Mouse (Mus musculus) heart, adult 18-20 months (tissue): ENCODE results near the gene Gm3238. TPM values are rescaled to one million over a fixed set of nuclear protein-coding genes. Genes with fewer than 3 reads are reported as not detected.
"Not testable (repeated sequence)": the region's sequence is repeated elsewhere in the genome, so short reads cannot be mapped to it uniquely, and the experiment has no call there.

Source experiments
- DNase-seq, 2 experiments: peaks; one replicate each; pipeline ENCODE4 v3.0.0; 2021 to 2022; ENCODE audit warnings: mixed read lengths in 1 of 2
- total RNA-seq, 2 experiments: library from RNA; stranded (reverse); gene quantifications; 2 replicates each; pipeline ENCODE4 v1.2.3; 2021

Gm3238 gene
- total RNA-seq, 2 experiments from 2014 or later = not detected

- DNase-seq = not testable (repeated sequence)
These were observed 29.0 kb downstream of the Gm3238 start, which contains the start of gene Gm18596 for GRCm38 (mm10) chr10:77741924-77742688. TSS of gene Gm18596 (minus strand) at chr10:77742638.

- DNase-seq = no peak
These were observed 32.2 kb downstream of the Gm3238 start for GRCm38 (mm10) chr10:77738929-77739328.

DNA sequence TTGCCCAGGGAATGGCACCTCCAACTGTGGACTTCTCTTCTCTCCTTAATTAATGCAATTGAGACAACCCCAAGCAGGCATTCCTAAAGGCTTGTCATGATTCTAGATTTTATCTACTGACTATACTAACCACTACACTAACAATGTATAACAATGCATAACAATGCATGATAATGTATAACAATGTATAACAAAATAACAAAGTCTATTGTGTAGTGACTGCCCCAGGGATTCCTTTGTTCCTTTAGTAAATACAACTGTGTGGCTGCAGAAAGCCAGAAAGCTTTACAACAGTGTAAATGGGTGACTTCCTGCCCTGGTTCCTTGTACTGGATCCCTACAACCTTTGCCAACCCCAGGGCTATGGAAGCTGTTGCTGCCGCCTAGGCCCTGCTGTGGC, 35.2 kb downstream of the Gm3238 start:
- DNase-seq = no peak

DNA sequence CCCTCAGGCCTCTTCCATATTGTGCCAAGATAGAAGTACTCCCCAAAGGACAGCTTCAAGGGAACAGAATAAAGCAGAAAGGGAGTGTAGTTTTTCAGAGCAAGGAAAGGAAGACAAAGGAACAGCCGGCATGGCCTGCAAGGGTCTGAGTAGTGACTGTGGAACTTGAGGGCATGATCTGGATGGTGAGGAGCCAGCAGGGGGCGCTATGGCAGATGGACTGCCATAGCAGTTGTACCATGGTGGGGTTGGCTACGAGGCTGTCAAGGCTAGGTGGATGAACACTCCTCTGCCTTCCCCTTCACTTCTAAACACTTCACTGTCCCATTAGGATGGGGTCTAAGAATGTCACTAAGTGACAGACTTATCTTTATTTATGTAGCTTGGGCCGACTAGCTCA, 41.9 kb downstream of the Gm3238 start:
- peak in 1 of 2 experiments; percentile 10 for DNase-seq

- no peak for DNase-seq
These were observed 42.8 kb downstream of the Gm3238 start for GRCm38 (mm10) chr10:77728280-77728679.

DNA sequence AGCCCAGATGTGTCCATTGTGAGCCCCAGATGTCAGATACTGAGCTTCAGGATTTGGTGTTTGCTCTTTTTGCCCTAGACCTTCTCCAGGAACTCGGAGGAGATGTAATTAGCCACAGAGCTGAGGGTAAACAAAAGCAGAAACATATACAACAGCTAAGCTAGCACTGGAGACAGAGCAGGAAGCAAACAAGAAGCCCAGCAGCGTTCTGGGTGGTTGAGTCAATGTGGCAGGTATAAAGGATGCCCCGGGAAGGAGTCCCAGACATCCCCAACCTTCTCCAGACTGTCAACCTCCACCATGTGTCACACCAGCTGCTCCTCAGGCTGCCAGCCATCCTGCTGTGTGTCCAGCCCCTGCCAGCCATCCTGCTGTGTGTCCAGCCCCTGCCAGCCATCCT, 44.9 kb downstream of the Gm3238 start, which contains the start of gene Gm10100:
Gene Gm10100, plus strand, starts transcription at position 301 of the 400 bp plus-strand sequence.
- DNase-seq = no peak

GRCm38 (mm10) chr10:77724855-77725254, 46.3 kb downstream of the Gm3238 start:
- no peak for DNase-seq

Other genes with a start within 250 kb of the Gm3238 start
- 1 to 10 TPM; 6.8 to 7.9 TPM for gene Itgb2, start 241.1 kb downstream of the Gm3238 start, total RNA-seq
- gene Pttg1ip, start 189.6 kb downstream of the Gm3238 start, total RNA-seq = 100 to 1,000 TPM; 132 to 150 TPM
- gene Sumo3, start 165.2 kb downstream of the Gm3238 start, total RNA-seq = 10 to 100 TPM; 81.7 to 82.3 TPM
- gene Gm49325, start 165.1 kb downstream of the Gm3238 start, total RNA-seq = 10 to 100 TPM; 15.5 to 15.7 TPM
- gene Ube2g2, start 149.1 kb downstream of the Gm3238 start, total RNA-seq = 10 to 100 TPM; 80.9 to 82.8 TPM
- not detected for gene Tspear, start 84.8 kb downstream of the Gm3238 start, total RNA-seq
- not detected for gene Gm19402, start 80.6 kb downstream of the Gm3238 start, total RNA-seq
- gene Gm9508, start 74.1 kb downstream of the Gm3238 start, total RNA-seq = not detected
- not detected for gene Gm10272, start 64.7 kb downstream of the Gm3238 start, total RNA-seq
- not detected for gene Gm10024, start 59.9 kb downstream of the Gm3238 start, total RNA-seq
- gene Gm10142, start 55.5 kb downstream of the Gm3238 start, total RNA-seq = not detected
- gene Krtap12-1, start 50.7 kb downstream of the Gm3238 start, total RNA-seq = not detected
- not detected for gene Gm10100, start 44.8 kb downstream of the Gm3238 start, total RNA-seq
- gene Gm18596, start 28.7 kb downstream of the Gm3238 start, total RNA-seq = not detected
- not detected for gene Gm9736, start 20.0 kb downstream of the Gm3238 start, total RNA-seq
- not detected for gene Gm3233, start 11.6 kb downstream of the Gm3238 start, total RNA-seq
- not detected for gene Gm7138, start 5.6 kb upstream of the Gm3238 start, total RNA-seq
- not detected for gene Gm3250, start 11.2 kb upstream of the Gm3238 start, total RNA-seq
- gene Gm7137, start 16.9 kb upstream of the Gm3238 start, total RNA-seq = not detected
- not detected for gene Gm9639, start 23.8 kb upstream of the Gm3238 start, total RNA-seq
- not detected for gene Gm19668, start 27.8 kb upstream of the Gm3238 start, total RNA-seq
- not detected for gene Gm9507, start 40.5 kb upstream of the Gm3238 start, total RNA-seq
- not detected for gene Gm2696, start 43.4 kb upstream of the Gm3238 start, total RNA-seq
- not detected for gene Krtap10-4, start 55.8 kb upstream of the Gm3238 start, total RNA-seq
- not detected for gene Krtap10-10, start 64.6 kb upstream of the Gm3238 start, total RNA-seq
- not detected for gene Gm36176, start 75.5 kb upstream of the Gm3238 start, total RNA-seq
- gene Gm10318, start 81.5 kb upstream of the Gm3238 start, total RNA-seq = not detected
- gene Gm3285, start 90.7 kb upstream of the Gm3238 start, total RNA-seq = not detected
- gene Lrrc3, start 131.2 kb upstream of the Gm3238 start, total RNA-seq = under 1 TPM; 0.49 to 0.69 TPM
- gene Trpm2, start 199.2 kb upstream of the Gm3238 start, total RNA-seq = 1 to 10 TPM in 1 of 2 experiments, under 1 TPM in 1; 0.99 to 1.5 TPM
- 1 to 10 TPM; 8.8 to 9.8 TPM for gene 1810043G02Rik, start 207.2 kb upstream of the Gm3238 start, total RNA-seq
- gene Pfkl, start 238.8 kb upstream of the Gm3238 start, total RNA-seq = 100 to 1,000 TPM; 114 to 120 TPM